Mouse (Mus musculus): ENCODE measurements around the gene Mycbp2.

DNA sequence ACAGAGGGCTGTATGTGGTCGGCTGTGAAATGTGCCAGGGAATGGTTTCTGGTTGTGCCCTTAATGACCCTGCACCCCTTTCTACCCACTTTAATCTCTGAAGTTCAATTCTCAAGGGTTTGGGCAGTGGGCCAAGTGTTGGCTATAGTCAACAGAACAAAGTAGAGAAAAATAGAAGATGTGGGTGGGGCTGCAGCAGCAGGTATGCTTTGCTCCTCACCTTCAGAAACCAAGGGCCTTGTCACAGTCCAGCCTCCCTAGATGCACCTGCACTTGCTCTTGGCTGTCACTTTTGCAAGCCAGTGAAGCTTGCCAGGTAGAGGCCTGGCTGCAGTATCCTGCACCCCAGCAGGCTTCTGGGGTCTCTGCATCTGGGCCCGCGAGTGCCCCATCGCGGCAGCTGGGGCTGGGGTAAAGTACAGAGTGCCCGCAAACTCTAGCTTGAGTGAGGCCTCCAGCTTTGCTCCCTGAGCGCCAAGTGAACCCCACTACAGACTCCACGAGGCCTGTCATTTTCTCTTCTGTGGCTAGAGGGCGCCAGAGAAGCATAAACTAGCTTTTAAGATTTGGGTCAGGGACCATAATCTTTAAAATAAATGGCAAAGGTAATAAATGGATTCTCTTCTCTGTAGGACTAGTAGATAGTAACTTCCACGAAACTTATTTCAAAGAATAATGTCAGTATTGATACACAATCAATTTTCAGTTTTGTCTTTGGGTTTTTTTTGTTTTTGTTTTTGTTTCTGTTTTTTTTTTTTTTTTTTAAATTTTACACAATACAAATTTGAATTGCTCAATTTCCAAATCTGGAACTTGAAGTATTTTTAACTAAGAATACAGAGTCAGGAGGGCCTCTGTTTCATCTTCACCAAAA is 281.1 kb downstream of the Mycbp2 start:
- peak; percentile 60 for TF ChIP-seq CTCF (IDR thresholded peaks at IDR 0.05; ENCODE audit: low read depth, low read length)
- no peak for TF ChIP-seq POLR2A (IDR thresholded peaks at IDR 0.05; ENCODE audit: borderline replicate concordance, low read depth, low read length)

Data from bone marrow macrophage, adult 2 months (primary cell).